Mouse (Mus musculus) heart, postnatal 36 days (tissue): ENCODE results near the gene Sik3. TPM values are rescaled to one million over a fixed set of nuclear protein-coding genes. Genes with fewer than 3 reads are reported as not detected.
A peak's percentile ranks its signal among the peaks of the same experiment; 100 is the strongest.

Experiments
- DNase-seq, 2 experiments: peaks; one replicate each; pipeline ENCODE4 v3.0.0; 2021 to 2022
- intact Hi-C: fragments of 180-260 bp; cut with DNase I; formaldehyde crosslinking; loops from one replicate; pipeline ENCODE4 v1.15.1; 2025
- total RNA-seq, 2 experiments: library from RNA; stranded (reverse); gene quantifications; 2 replicates each; pipeline ENCODE4 v1.2.3; 2021

The Sik3 gene
- total RNA-seq, 2 experiments from 2014 or later: 75.9 to 76.1 TPM

GRCm38 (mm10) chr9:46046724-46047517 is 34.3 kb downstream of the Sik3 start:
- DNase-seq: no peak
- intact Hi-C loops: no loop called here

- no peak for DNase-seq
- intact Hi-C loops: no loop called here
Measured at GRCm38 (mm10) chr9:46049525-46049924, 36.9 kb downstream of the Sik3 start.

- no peak for DNase-seq
- intact Hi-C loops: no loop called here
Measured at GRCm38 (mm10) chr9:46050203-46050602, 37.6 kb downstream of the Sik3 start.

- DNase-seq: no peak
- intact Hi-C loops: no loop called here
Measured at GRCm38 (mm10) chr9:46053014-46053666, 40.5 kb downstream of the Sik3 start.

- DNase-seq: no peak
- intact Hi-C loops: no loop called here
Measured at GRCm38 (mm10) chr9:46058065-46058464, 45.4 kb downstream of the Sik3 start.

- no peak for DNase-seq
- intact Hi-C loops: loop anchor here (5.0 kb wide), 1 partner anchor 48 kb away; the partner anchor contains the start of genes Pafah1b2 and Sik3
Measured at GRCm38 (mm10) chr9:46060249-46060648, 47.6 kb downstream of the Sik3 start.

GRCm38 (mm10) chr9:46061696-46062425 is 49.2 kb downstream of the Sik3 start:
- peak; percentile 31 to 41 for DNase-seq

GRCm38 (mm10) chr9:46064331-46064730 is 51.7 kb downstream of the Sik3 start:
- intact Hi-C loops: loop anchor here (5.0 kb wide), 1 partner anchor 52 kb away; the partner anchor contains the start of genes Pafah1b2 and Sik3

More at GRCm38 (mm10) chr9:46061696-46062425, 49.2 kb downstream of the Sik3 start:
- intact Hi-C loops: loop anchor here (5.0 kb wide), 1 partner anchor 50 kb away; the partner anchor contains the start of genes Pafah1b2 and Sik3

GRCm38 (mm10) chr9:46066711-46067110 is 54.1 kb downstream of the Sik3 start:
- no peak for DNase-seq
- intact Hi-C loops: no loop called here

More at GRCm38 (mm10) chr9:46064331-46064730, 51.7 kb downstream of the Sik3 start:
- no peak for DNase-seq

- intact Hi-C loops: no loop called here
- no peak for DNase-seq
Measured at GRCm38 (mm10) chr9:46067691-46068090, 55.1 kb downstream of the Sik3 start.

GRCm38 (mm10) chr9:46069013-46069412 is 56.4 kb downstream of the Sik3 start:
- intact Hi-C loops: no loop called here
- DNase-seq: no peak

- no peak for DNase-seq
- intact Hi-C loops: no loop called here
Measured at GRCm38 (mm10) chr9:46072101-46072835, 59.6 kb downstream of the Sik3 start.

GRCm38 (mm10) chr9:46073443-46073842 is 60.8 kb downstream of the Sik3 start:
- no peak for DNase-seq

GRCm38 (mm10) chr9:46075578-46075977 is 63.0 kb downstream of the Sik3 start:
- DNase-seq: no peak
- intact Hi-C loops: no loop called here

More at GRCm38 (mm10) chr9:46073443-46073842, 60.8 kb downstream of the Sik3 start:
- intact Hi-C loops: no loop called here

- no peak for DNase-seq
- intact Hi-C loops: loop anchor here (1.0 kb wide), 1 partner anchor 47 kb away; no protein-coding TSS in a partner anchor
Measured at GRCm38 (mm10) chr9:46082381-46082821, 69.8 kb downstream of the Sik3 start.

- DNase-seq: no peak
- intact Hi-C loops: no loop called here
Measured at GRCm38 (mm10) chr9:46083490-46083893, 70.9 kb downstream of the Sik3 start.

GRCm38 (mm10) chr9:46085898-46086297 is 73.3 kb downstream of the Sik3 start:
- intact Hi-C loops: no loop called here
- no peak for DNase-seq

GRCm38 (mm10) chr9:46086826-46087225 is 74.2 kb downstream of the Sik3 start:
- DNase-seq: no peak
- intact Hi-C loops: no loop called here

GRCm38 (mm10) chr9:46087461-46087860 is 74.8 kb downstream of the Sik3 start:
- no peak for DNase-seq
- intact Hi-C loops: no loop called here

- intact Hi-C loops: no loop called here
- DNase-seq: no peak
Measured at GRCm38 (mm10) chr9:46088722-46089121, 76.1 kb downstream of the Sik3 start.
